Mouse (Mus musculus) embryonic fibroblast, embryonic 13.5 days (primary cell): ENCODE data around the gene Fkbp2.

ENCODE experiments used
- CTCF ChIP-seq: IDR thresholded peaks from 2 replicates; pipeline ENCODE4 v1.5.1; 2011; ENCODE audit warnings: mild to moderate bottlenecking, control low read depth, low read length, moderate library complexity, borderline replicate concordance; ENCODE audit not compliant: insufficient read depth
- POLR2A ChIP-seq: IDR thresholded peaks from 2 replicates; pipeline ENCODE4 v1.6.1; 2011; ENCODE audit warnings: low read depth, mild to moderate bottlenecking, control low read depth, low read length, moderate library complexity

DNA sequence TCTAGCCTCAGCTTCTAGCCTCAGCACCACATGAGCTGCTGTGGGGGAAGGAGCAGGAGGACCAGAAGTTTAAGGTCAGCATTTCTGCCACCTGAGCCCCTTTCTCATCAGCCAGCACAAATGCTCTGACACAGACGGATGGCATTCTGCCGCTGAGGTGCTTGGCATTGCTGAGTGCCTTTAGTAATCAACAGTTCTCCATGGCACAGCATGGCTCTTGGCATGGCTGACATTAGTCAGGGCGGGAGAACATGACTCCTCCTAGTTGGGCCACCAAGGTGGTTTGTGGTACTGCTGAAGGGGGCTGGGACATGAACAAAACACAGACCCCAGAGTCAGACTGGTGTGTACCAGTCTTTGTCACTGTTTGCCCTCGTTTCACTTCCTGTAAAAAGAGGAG is 32.1 kb downstream of the Fkbp2 start:
- no peak for TF ChIP-seq CTCF
- no peak for TF ChIP-seq POLR2A
